Mouse (Mus musculus) yolk sac, embryonic 10.5 days (tissue): ENCODE data around the gene Crispld2.

Source experiments
- DNase-seq: peaks from one replicate; pipeline ENCODE4 v3.0.0-alpha.2; 2017; ENCODE audit warnings: low spot score

Crispld2 gene

DNA sequence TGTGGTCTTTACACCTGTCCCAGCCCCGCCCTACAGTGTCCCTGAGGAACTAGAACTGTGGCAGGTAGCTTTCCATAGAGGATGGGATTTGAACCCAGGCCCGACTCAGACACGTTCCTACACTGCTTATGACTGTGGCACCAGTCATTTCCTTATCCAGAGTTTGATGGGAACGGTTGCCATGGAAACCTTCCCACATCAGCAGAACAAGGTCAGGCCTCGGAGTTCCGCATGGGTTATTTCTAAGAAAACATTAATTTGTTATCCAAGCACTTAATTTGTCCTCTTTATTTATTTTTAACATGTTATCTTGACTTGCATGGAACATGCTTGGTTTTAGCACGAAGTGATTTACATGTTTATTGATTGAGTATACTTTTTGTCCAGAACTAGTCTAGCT is 9.5 kb downstream of the Crispld2 start:
- no peak for DNase-seq

DNA sequence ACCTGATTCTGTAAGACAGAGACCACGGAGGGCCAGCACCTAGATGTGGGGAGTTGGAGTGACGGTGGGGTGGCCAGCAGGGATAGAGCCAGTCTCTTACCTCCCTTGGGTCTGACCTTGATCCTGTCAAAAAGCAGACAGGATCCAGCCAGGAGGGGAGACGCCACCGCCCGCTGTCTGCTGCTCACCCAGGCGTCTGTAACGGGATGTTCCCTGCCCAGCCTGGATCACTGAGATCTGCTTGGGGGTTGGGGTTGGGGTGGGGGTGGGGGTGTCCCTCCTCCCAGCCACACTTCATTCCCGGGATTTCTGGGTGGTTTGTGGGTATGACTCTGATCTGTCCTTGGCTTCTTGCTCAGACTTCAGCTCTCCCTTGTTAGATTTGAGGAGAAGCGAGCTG is 10.1 kb downstream of the Crispld2 start:
- no peak for DNase-seq

DNA sequence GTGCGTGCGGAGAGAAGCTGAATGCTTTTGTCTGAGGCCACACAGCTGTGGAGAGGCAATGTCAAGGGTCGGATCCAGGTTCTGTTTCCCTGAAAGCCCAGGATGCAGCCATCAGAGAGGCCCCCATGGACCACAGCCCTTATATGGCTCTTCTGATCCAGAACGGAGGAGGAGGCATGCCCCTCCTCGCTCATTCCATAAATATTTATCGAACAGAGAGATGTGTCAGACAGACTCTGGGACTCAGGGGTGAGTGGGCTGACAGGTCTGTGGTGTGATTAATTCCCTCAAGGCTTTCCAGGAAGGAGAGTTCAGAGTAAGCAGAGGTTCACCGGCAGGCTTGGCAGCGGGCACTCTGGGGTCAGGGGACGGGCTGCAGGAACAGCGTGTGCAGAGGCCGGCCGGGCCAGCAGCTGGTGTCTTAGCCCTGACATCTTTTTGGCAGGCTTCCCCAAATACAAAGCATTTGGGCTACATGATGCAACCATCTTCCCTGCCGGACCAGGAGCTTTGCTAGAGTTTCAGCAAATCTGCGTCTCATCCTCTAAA is 12.0 kb downstream of the Crispld2 start:
- peak; percentile 75 for DNase-seq

DNA sequence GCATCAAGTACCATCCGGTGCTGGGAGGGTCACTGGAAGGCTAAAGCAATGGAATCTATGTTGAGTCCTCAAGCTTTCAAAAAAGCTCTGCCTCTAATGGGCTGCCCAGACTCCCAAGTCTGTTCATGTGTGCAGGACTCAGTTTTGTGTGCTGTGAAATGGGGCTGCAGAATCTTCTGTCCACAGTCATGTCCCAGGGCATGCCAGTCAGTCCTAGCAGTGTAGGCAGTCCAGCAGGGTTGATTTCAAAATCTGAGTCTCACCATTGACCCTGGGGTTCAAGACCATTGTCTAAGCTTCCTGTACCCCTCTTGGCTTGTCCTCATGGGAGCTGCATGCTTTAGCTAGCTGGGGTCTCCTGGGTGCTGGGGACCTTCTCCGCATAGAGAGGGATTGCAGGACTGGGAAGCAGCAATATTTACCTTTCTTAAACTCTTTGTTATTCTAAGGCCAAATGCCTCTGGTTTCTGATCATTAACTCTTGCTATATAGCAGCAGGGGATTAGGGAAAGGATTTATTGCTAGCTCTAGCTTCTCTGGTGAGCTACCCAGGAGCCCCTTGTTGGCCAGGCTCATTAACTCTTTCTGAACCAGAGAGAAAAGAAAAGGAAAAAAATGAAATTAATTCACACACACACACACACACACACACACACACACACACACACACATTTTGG is 12.6 kb downstream of the Crispld2 start:
- DNase-seq, result peak; percentile 56

DNA sequence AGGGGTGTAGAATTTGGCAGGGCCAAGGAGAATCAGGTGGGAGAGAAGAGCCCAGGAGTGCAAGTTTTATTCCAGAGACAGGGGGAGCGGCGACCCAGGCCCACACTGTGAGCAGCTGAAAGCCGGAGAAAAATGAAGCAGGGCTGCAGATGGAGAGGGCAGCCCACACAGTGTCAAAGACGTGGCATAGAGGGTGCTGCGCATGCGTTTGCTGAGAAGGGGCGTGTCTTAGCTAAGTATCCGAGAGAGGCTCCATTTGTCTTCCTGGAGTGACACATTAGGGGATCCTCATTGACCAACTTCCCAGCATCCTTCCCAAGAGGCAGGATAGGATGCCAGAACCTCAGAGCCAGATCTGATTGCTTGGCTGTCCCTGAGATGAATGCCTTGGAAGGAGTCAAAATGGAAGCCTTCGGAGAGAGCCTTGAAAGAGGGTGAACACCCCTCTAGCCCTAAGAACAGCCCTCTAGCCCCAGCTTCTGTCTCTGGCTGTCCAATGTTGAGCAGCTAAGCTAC is 14.5 kb downstream of the Crispld2 start:
- DNase-seq, result no peak

DNA sequence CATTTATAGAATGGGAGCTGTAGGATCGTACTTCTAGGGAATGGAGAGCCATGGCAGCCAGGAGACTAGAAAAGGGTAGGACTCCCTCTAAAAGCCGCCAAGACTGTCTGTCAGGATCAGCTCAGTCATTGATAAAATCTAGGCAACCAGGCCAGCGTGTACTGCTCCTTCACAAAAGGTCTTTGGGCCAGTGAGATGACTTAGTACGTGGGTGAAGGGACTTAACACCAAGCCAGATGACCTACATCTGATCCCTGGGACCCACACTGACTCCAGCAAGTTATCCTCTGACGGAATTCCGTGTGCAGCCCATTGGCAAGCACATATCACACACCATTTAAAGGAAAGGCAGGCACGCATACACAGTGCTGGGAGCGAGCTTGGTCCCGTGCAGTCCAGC is 14.9 kb downstream of the Crispld2 start:
- DNase-seq, result no peak

DNA sequence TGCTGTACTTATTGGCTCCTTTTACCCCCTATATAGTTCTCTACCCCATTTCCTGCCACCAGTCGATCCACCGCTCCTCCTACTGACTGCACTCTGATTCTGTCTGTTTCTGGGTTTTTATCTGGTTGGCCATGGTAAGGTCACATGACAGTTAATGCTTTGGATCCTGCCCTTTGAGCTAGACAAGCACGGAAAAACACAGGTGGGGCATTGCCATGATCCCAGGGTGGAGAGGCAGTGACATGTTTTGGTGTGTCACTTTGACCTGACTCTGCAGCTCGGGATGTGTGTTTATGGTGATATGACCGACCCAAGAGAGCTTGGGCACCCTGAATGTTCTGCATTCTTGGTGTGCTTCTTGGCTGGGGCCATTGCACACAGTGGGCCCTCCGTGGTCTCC is 17.0 kb downstream of the Crispld2 start:
- DNase-seq, result no peak

DNA sequence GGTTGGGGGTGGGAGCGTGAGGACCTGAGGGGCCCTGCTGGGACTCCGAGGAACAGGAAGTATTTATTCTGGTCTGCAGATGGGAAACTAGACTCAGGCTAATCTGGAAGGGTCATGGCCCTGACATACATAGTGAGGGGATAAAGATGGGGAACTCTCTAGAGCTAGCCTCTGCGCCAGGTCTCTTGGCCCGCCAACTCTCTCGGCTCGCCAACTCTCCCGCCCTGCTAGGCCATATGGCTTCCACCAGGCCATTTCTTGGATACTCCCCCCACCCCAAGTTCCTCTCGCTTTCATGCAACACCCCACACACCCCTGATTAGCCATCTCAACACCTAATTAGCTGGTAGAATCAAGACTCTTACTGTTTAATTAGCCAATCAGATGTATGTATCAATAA is 20.3 kb downstream of the Crispld2 start:
- no peak for DNase-seq

DNA sequence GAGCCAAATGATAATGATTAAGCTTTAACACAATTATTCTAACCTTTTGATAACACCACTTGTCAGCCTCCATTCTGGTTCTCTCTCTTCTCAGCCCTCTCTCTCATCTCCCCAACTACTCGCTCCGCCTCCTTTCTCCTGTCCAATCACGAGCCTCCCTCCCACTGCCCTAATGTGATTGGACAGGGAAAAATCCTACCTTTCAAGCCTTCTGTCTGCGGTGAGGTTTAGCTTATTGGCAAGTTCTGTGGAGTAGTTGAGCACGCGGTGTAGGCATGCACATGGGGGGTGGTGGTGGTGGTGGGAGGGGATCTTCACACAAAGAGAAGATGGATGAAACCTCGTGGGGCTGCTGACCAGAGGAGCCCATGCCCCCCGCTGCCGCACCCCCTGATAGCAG is 20.7 kb downstream of the Crispld2 start:
- no peak for DNase-seq

DNA sequence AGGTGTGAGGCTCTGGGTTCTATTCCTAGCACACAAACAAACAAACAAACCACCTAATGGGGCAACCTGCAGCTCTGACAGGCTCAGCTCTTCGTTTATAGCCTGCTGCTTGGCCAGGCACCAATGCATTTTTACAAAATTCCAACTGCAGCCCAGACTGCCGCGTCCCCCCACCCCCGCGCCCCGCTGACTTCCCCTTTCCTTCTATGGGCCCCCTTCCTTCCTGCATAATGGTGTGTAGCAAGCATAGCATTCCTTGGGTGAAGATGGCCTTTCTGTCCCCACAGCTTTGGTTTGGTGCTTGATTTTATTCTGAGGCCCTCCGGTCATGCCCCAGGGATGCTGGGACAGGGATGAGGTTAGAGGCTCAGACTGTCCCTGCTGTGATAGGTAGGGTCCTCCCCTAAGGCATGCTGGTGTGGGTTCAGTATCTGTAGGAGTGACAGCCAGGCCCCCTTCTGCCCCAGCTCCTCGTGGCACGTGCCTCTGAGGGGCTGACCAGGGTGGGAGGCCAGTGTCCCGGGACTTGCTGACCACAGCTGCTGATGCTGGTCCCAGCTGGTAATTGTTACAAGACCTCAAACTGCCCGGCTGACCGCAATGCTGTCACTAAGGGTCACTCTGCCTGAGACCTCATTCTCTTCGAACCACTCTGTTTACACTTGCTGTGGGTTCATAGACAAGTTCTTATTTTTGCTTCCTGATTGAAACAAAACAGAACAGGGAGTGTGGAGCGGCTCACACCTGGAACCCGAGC is 22.2 kb downstream of the Crispld2 start:
- no peak for DNase-seq

DNA sequence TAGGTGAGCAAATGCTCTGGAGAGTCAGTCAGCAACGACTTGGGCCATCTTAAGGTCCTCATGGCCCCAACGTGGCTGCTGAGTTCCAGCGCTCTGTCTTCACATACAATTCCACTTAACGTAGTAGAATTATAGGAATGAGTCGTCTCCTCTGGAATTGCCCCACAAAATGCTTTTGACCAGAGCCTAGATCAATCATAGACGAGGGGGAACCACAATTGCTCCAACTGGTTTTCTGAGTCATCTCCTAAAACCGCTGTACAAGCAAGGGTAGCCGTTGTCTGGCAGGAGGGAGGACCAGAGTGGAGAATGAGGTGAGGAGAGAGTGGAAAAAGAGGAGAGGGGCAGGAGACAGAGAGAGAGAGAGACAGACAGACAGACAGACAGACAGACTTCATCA is 23.7 kb downstream of the Crispld2 start:
- no peak for DNase-seq

DNA sequence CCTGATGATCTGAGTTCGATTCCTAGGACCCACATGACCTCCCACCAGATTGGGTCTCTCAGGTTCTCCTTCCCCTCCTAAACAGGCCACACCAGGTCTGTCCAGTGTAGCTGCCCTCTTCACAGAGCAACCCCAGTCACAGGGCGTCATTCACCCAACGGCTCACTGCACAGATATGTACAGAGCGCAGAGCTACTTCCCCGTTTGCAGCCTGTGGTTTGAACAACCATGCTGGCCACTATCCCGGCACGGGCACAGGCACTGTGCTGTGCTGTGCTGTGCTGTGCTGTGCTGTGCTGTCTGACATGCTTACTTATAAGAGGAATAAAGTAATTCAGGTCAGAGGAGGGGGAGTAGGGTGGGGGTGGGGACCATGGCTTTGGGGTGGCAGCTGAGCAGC is 24.2 kb downstream of the Crispld2 start:
- no peak for DNase-seq

DNA sequence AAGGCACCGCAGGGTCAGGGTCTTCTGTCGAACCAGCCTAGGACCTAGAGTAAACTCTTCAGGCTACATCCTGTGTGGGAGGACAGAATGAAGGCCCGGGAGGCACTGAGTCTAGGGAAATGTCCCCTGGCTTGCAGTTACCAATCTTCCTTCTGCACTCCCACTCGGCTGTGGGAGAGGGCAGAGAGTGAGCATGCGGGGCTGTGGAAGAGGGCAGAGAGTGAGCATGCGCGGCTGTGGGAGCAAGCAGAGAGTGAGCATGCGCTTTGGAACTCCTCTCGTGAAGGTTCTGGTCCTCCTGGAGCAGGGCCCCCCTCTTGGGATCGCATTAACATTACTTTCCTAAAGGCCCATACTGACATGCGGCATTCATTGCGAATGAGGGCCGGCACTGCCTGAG is 25.1 kb downstream of the Crispld2 start:
- DNase-seq, result no peak

DNA sequence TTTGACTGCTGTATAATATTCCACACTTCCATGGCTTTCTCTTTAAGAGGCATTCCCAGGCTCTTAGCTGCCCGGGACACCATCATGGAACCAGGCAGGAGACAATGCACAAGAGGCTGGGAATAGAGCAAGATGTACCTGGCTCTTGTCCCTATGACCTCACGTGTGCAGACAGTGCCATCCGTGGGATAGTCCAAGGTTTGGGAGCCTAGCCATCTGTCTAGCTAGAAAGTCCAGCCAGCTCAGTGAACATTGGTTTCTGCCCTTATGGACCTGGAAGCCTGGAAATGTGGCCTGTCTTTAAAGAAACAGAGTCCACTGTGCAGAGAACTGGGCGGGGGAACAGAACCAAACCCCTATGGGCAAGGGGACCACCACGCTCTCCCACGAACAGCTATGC is 25.5 kb downstream of the Crispld2 start:
- DNase-seq, result no peak

DNA sequence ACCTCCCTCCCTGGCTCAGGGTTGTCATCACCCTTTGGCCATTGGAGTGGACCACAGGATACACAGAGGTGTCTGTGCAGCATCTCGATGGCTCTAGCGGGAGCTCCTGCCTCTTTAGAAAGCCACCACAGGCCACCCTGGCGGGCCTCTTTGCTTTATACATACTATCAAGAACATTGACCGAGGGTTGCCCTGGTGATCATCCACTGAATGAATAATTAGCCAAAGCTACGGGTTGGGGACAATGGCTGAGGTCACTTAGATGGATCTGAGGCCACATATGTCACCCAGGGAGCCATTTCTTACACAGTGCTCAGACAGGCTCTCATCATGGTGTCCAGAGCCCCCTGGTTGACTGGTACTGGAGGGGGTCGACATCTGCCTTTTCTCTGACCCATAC is 26.1 kb downstream of the Crispld2 start:
- DNase-seq, result no peak

DNA sequence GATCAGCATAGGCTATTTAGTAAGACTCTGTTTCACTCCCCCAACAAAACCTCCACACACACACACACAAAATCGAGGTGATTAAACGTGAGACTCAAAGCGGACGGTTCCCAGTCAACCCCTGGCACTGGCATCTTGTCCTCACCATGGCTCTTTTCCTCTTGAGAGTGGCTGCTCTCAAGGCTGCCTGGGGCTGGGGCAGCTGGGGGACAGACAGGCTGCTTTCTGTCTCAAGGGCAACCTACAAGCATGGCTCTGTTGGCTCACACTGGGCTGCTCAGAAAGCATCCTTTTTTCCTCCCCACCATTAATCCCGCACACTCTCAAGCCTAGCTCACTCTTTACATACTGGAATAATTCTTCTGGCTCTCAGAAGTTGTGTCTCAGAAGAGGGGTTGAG is 27.1 kb downstream of the Crispld2 start:
- no peak for DNase-seq

DNA sequence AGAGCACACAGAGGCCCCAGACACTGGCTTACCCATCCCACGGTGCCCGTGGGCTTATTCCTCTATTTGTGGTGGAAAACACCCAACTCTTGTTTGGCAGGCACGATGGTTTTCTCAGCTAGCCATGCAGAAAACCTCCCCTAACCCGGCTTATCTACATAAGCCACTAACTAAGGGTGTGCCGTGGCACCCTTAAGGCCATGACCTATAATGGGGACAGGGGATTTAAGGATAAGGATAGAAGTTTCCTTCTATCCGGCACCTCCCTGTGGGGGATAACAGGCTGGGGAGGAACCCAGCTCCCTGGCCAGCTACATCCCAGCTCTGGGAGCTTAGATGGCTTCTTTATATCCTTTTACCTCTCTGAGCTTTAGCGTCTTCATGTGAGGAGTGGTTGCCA is 28.1 kb downstream of the Crispld2 start:
- DNase-seq, result no peak

DNA sequence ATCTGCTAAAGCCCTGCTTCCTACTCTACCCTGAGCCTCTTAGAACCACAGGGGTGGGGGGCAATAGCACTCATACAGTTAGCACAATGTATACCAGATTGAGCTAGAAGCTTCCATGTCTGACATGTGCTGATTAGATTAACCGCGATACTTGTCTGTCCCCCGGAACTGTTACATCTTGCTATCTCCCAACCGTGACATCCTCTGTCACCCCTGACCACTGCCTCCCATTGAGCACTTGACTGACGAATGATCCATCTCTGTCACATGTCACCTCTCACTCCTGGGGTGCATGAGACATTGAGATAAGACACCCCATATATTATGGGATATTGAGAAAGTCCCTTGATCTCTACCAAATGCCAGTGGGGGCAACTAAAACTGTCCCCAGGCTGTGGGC is 34.0 kb downstream of the Crispld2 start:
- no peak for DNase-seq

DNA sequence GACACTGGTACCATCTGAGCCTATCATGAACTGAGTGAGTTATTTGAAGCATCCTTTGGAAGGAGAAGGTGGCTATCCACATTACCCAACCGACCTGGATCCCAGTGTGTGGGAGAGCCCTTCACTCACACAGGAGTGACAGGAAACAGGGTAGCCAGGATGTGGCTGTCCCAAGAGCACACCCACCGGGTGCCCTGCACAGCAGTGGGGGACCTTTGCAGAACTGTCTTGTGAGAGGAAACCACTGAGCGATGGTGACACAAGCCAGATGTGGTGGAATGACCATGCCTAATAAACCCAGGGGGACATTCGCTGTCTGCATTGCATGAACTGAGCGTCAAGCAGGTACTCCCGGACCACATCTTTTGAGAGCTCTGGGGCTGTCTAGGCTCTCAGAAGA is 34.8 kb downstream of the Crispld2 start:
- no peak for DNase-seq

DNA sequence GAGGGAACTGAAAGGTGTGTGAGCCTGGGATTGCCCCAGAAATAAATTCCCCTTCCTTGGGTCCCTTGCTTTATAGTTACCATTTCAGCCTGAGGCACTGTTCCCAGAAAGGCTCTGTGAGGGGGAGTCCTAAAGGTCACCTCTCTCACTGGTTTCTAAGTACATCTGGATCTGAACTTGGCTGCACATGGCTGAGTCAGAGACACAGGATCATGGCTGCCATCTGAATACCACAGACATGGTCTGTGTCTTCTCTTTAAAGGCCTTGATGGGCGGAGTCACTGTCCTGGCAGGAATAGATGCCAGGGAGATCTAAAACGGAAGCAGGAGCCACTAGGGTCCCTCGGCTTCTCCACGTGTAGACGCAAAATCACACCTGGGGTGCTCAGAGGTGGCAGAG is 38.2 kb downstream of the Crispld2 start:
- no peak for DNase-seq

DNA sequence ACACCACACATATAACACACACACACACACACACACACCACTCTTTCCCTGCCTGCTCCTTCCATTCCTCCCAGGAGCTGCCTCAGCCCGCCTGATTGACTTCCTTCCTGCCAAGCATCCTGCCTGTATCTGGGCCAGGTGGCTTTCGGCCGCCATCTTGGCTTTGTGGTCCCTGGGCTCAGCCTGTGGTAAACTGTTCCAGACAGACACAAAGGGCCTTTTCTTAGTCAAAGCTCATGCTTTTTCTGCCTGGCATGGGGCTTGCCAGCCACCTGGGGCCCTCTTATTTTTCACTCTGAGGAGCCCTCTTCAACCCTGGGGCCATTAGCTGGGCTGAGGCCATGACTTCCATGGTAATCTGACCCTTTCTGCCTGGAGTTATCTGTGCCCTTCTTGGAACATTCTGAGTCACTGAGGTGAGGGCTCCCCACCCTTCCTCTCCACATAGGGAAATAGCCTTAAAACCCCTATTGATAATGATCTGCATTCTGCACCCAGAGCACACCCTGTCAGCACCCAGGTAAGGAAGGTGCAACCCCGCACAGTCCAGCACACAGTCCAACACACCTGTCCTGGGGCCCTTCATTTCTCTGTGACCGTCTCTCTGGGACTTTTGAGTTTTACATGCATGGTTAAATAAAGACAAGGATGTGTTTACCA is 40.4 kb downstream of the Crispld2 start:
- DNase-seq, result no peak

DNA sequence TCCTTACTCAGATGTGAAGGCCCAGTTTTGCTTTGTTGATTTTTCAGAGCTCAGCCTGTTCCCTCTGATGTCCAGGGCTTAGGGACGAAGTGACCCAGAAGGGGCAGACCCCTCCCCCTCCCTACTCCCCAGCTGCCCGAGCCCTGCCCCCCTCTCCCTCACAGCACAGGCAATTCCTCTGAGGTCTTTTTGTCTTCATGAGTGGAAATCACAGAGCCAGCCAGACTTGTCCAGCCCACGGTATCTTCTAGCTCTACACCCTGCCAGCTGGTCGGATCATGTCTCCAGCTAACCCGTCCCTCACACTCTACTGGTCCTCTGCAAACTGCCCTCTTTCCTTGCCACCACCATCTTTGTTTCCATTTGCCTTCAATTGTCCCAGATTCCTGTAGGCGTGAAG is 42.2 kb downstream of the Crispld2 start:
- no peak for DNase-seq

DNA sequence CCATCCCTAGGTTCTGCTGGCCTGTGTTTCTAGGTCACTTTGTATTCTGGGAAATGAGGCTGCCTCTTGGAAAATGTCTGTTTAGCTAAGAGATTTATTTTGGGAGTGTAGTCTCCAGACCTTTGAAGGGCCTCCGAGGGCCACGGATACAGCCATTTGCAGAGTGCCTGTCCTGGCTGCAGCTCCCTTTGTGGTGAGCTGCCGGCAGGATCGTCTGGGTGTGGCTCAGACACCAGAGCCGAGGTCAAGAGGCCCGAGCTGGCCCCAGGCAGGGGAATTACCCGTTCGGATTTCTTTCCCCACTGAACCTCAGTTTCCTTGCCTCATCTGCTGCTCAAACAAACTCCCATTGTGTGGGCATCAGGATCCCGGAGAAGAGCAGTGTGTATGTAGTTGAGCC is 43.9 kb downstream of the Crispld2 start:
- peak; percentile 22 for DNase-seq
